Mouse (Mus musculus): ENCODE data around the gene Sec24d. TPM values are rescaled to one million over a fixed set of nuclear protein-coding genes. Genes with fewer than 3 reads are reported as not detected.
"Not testable (repeated sequence)": the region's sequence is repeated elsewhere in the genome, so short reads cannot be mapped to it uniquely, and the experiment has no call there.

Gene Sec24d
- total RNA-seq, 2 experiments from 2014 or later = 12.6 to 17.0 TPM

- TF ChIP-seq CTCF (IDR thresholded peaks at IDR 0.05) = no peak
- intact Hi-C loops (cut with DNase I) = no loop called here
These were observed 81.0 kb downstream of the Sec24d start for GRCm38 (mm10) chr3:123348080-123348802.

GRCm38 (mm10) chr3:123350602-123351001, 83.3 kb downstream of the Sec24d start:
- Histone ChIP-seq H3K4me3 (no peak overlapping the region), H3K27ac (no peak overlapping the region)
- intact Hi-C loops (cut with DNase I) = no loop called here
- DNase-seq (ENCODE audit: extremely low spot score in 1 of 2, low spot score in 2 of 2) = no peak
- TF ChIP-seq CTCF (IDR thresholded peaks at IDR 0.05) = no peak

More at GRCm38 (mm10) chr3:123348080-123348802, 81.0 kb downstream of the Sec24d start:
- Histone ChIP-seq H3K4me3 (no peak overlapping the region), H3K27ac (no peak overlapping the region)
- DNase-seq (ENCODE audit: extremely low spot score in 1 of 2, low spot score in 2 of 2) = no peak

GRCm38 (mm10) chr3:123351519-123351918, 84.3 kb downstream of the Sec24d start:
- intact Hi-C loops (cut with DNase I) = no loop called here
- DNase-seq (ENCODE audit: extremely low spot score in 1 of 2, low spot score in 2 of 2) = no peak
- Histone ChIP-seq H3K27ac (no peak overlapping the region), H3K4me3 (no peak overlapping the region)
- no peak for TF ChIP-seq CTCF (IDR thresholded peaks at IDR 0.05)

GRCm38 (mm10) chr3:123353183-123353582, 85.9 kb downstream of the Sec24d start:
- Histone ChIP-seq H3K27ac (no peak overlapping the region), H3K4me3 (no peak overlapping the region)
- peak; percentile 18 to 40 for DNase-seq (ENCODE audit: extremely low spot score in 1 of 2, low spot score in 2 of 2)
- intact Hi-C loops (cut with DNase I) = loop anchor here (1.0 kb wide), 2 partner anchors 119 to 187 kb away; no protein-coding TSS in a partner anchor
- peak; percentile 73 for TF ChIP-seq CTCF (IDR thresholded peaks at IDR 0.05)

- no peak overlapping the region for H3K4me3 ChIP-seq
These were observed 86.4 kb downstream of the Sec24d start for GRCm38 (mm10) chr3:123353661-123354060.

GRCm38 (mm10) chr3:123354388-123354787, 87.1 kb downstream of the Sec24d start:
- intact Hi-C loops (cut with DNase I) = no loop called here
- Histone ChIP-seq H3K27ac (no peak overlapping the region), H3K4me3 (no peak overlapping the region)
- DNase-seq (ENCODE audit: extremely low spot score in 1 of 2, low spot score in 2 of 2) = no peak
- no peak for TF ChIP-seq CTCF (IDR thresholded peaks at IDR 0.05)

More at GRCm38 (mm10) chr3:123353661-123354060, 86.4 kb downstream of the Sec24d start:
- H3K27ac ChIP-seq = no peak overlapping the region
- no peak for DNase-seq (ENCODE audit: extremely low spot score in 1 of 2, low spot score in 2 of 2)
- TF ChIP-seq CTCF (IDR thresholded peaks at IDR 0.05) = no peak
- intact Hi-C loops (cut with DNase I) = loop anchor here (1.0 kb wide), 2 partner anchors 119 to 187 kb away; no protein-coding TSS in a partner anchor

- TF ChIP-seq CTCF (IDR thresholded peaks at IDR 0.05) = no peak
- no peak for DNase-seq (ENCODE audit: extremely low spot score in 1 of 2, low spot score in 2 of 2)
- no peak overlapping the region for H3K27ac ChIP-seq
- intact Hi-C loops (cut with DNase I) = no loop called here
- H3K4me3 ChIP-seq = no peak overlapping the region
These were observed 89.2 kb downstream of the Sec24d start for GRCm38 (mm10) chr3:123356377-123356991.

- DNase-seq (ENCODE audit: extremely low spot score in 1 of 2, low spot score in 2 of 2); intact Hi-C loops (cut with DNase I); H3K4me3 ChIP-seq; H3K27ac ChIP-seq: not testable (repeated sequence)
These were observed 99.6 kb downstream of the Sec24d start for GRCm38 (mm10) chr3:123366820-123367219.

- H3K4me3 ChIP-seq = no peak overlapping the region
- no peak for TF ChIP-seq CTCF (IDR thresholded peaks at IDR 0.05)
- H3K27ac ChIP-seq = no peak overlapping the region
- DNase-seq (ENCODE audit: extremely low spot score in 1 of 2, low spot score in 2 of 2) = no peak
- intact Hi-C loops (cut with DNase I) = no loop called here
These were observed 101.9 kb downstream of the Sec24d start for GRCm38 (mm10) chr3:123369161-123369560.

- intact Hi-C loops (cut with DNase I) = loop anchor here (5.0 to 10.0 kb wide), 2 partner anchors 136 to 1214 kb away; partner anchors contain the start of gene 1700003H04Rik
- Histone ChIP-seq H3K27ac (no peak overlapping the region), H3K4me3 (no peak overlapping the region)
- no peak for TF ChIP-seq CTCF (IDR thresholded peaks at IDR 0.05)
- DNase-seq (ENCODE audit: extremely low spot score in 1 of 2, low spot score in 2 of 2) = no peak
These were observed 103.7 kb downstream of the Sec24d start for GRCm38 (mm10) chr3:123370927-123371326.

- H3K4me3 ChIP-seq = no peak overlapping the region
- intact Hi-C loops (cut with DNase I) = loop anchor here (5.0 to 10.0 kb wide), 2 partner anchors 135 to 1213 kb away; partner anchors contain the start of gene 1700003H04Rik
- peak; percentile 75 for TF ChIP-seq CTCF (IDR thresholded peaks at IDR 0.05)
- no peak overlapping the region for H3K27ac ChIP-seq
- peak; percentile 61 to 63 for DNase-seq (ENCODE audit: extremely low spot score in 1 of 2, low spot score in 2 of 2)
These were observed 104.7 kb downstream of the Sec24d start for GRCm38 (mm10) chr3:123371766-123372535.

Measured in left cerebral cortex, adult 2 months (tissue).